In the genomic region with DNA sequence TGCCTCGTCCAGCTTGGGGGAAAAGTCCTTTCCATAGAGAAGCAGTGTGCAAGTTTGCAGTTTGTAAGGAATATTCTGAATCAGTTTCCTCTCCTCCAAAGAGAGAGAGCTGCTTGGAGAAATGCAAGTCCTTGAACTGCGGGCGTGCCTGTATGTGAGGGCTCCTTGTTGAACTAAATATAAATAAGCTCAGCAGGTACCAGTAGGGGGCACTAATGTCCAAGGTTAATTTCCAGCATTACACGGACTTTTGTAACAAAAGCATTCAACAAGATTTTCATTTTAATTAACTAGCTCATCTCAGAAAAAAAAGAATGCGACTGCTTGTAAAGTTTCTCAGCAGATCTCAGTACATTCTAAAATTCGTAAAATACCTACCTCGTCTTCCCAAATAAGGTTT, we compare ENCODE assay signal across 10 mouse cellular contexts. TPM values are rescaled to one million over a fixed set of nuclear protein-coding genes. Genes with fewer than 3 reads are reported as not detected.
DNase-seq lines count a peak whose midpoint lies in the region; ATAC-seq and TF ChIP-seq lines count a peak whose summit lies in the region.
"Had no signal": no experiment of that assay in that cellular context is flagged by ENCODE, and none has a peak within 500 bp of the region (broad histone marks: within the 10 kb centered on the region; RNA-seq: fewer than 3 reads in every experiment).

No protein-coding gene starts in this region.

- no peak overlapping the region for H3K4me2 ChIP-seq in forebrain, postnatal 0 days (ENCODE audit: low read depth)
- H3K4me2 ChIP-seq: midbrain, embryonic 12.5 days had no signal

- peak; percentile 65 for TF ChIP-seq CTCF in forebrain, postnatal 0 days (IDR thresholded peaks at IDR 0.05; ENCODE audit: low read depth)

- ATAC-seq in forebrain, postnatal 0 days: 0 out of 2 replicates have a peak, but pooled peaks have one; percentile 20
- ATAC-seq in monocyte, adult 5-6 weeks (replicated peaks; ENCODE audit: insufficient number of reproducible peaks, low FRiP score, low TSS enrichment, poor library complexity, severe bottlenecking): no peak; the same call in 1 of the 2 replicates

- H3K9ac ChIP-seq in forebrain, postnatal 0 days: no peak overlapping the region
- H3K9ac ChIP-seq: midbrain, embryonic 12.5 days had no signal

- intact Hi-C loops in left cerebral cortex, postnatal 36 days (cut with DNase I): loop anchor here (1.0 kb wide), 1 partner anchor 132 kb away; no protein-coding TSS in a partner anchor

- 54% methylated on average over 7 of the region's 7 CpGs for WGBS in forebrain, postnatal 0 days
- 46% methylated on average over 7 of the region's 7 CpGs for WGBS in large intestine, adult 2 months

- no peaks in the 10 kb centered on the region for H3K27me3 ChIP-seq in forebrain, postnatal 0 days (ENCODE audit: insufficient read depth, low read length)
- H3K27me3 ChIP-seq: midbrain, embryonic 12.5 days had no signal

- H3K9me3 ChIP-seq in forebrain, postnatal 0 days (ENCODE audit: low read length): no peaks in the 10 kb centered on the region
- H3K9me3 ChIP-seq: midbrain, embryonic 12.5 days had no signal

- DNase-seq in left cerebral cortex, adult 18-20 months (ENCODE audit: low spot score in 2 of 2): peak; percentile 60 to 72
- DNase-seq in left cerebral cortex, postnatal 36 days (ENCODE audit: low spot score in 2 of 2): no peak
- DNase-seq in MEL-GATA-1-ER (ENCODE audit: extremely low read depth, low read depth): peak; percentile 33
- peak; percentile 72 for DNase-seq in c-Kit-positive CD71-positive TER-119-positive erythroid progenitor cells, embryonic 14.5 days (ENCODE audit: low spot score)
- DNase-seq in forebrain, postnatal 0 days: peak; percentile 81
- DNase-seq in large intestine, adult 2 months (ENCODE audit: low read depth, low spot score): peak; percentile 66
- DNase-seq in naive thymus-derived CD4-positive, alpha-beta T cell, adult 2 months (ENCODE audit: low read depth): peak; percentile 90

- H3K4me1 ChIP-seq in forebrain, postnatal 0 days (ENCODE audit: insufficient read depth): no peaks in the 10 kb centered on the region
- H3K4me1 ChIP-seq: midbrain, embryonic 12.5 days had no signal

- H3K36me3 ChIP-seq in forebrain, postnatal 0 days (ENCODE audit: insufficient read depth): peaks cover 35% of the 10 kb centered on the region

- H3K27ac ChIP-seq in forebrain, postnatal 0 days (ENCODE audit: low read depth, low read length): no peak overlapping the region
- H3K27ac ChIP-seq: midbrain, embryonic 12.5 days had no signal

- H3K4me3 ChIP-seq in forebrain, postnatal 0 days (ENCODE audit: low read depth, low read length): no peak overlapping the region
- H3K4me3 ChIP-seq: erythroblast, embryonic 14.5 days; midbrain, embryonic 12.5 days had no signal

RNA-seq across cellular contexts. Expression of gene Hnrnpll, which starts 13.9 kb away (rescaled TPM):
- 10 to 100 TPM; 62.1 to 65.0 TPM for total RNA-seq in left cerebral cortex, adult 18-20 months (2021)
- 10 to 100 TPM; 51.4 to 58.4 TPM for total RNA-seq in left cerebral cortex, postnatal 36 days (2021)
- 60.2 and 67.6 TPM in 2 replicates for total RNA-seq in forebrain, postnatal 0 days (2014; rRNA removed)
- 42.3 and 49.7 TPM in 2 replicates for polyA plus RNA-seq in forebrain, postnatal 0 days (2015; fragmentation: Nextera tagmentation; extraction: Ambion mirVana)
- polyA plus RNA-seq in large intestine, adult 2 months (2012; rRNA removed): 10.1 and 13.8 TPM in 2 replicates
- 32.6 to 35.1 TPM (median 33.5 TPM) in 3 replicates for total RNA-seq in monocyte, adult 5-6 weeks (2017)

Comparison
In these comparisons a context has a peak if more than half of its experiments do, and no peak if none do; other contexts are left out.
1. DNase-seq: peak in left cerebral cortex, adult 18-20 months (2 of 2), MEL-GATA-1-ER (single experiment), c-Kit-positive CD71-positive TER-119-positive erythroid progenitor cells, embryonic 14.5 days (single experiment), forebrain, postnatal 0 days (single experiment), large intestine, adult 2 months (single experiment) and naive thymus-derived CD4-positive, alpha-beta T cell, adult 2 months (single experiment); none in left cerebral cortex, postnatal 36 days (0 of 2).